Mouse (Mus musculus): ENCODE data around the gene Cntd1. TPM values are rescaled to one million over a fixed set of nuclear protein-coding genes. Genes with fewer than 3 reads are reported as not detected.

Gene Cntd1
- 0.35 and 0.41 TPM in 2 replicates for polyA plus RNA-seq (2015; fragmentation: Nextera tagmentation; extraction: Ambion mirVana)

DNA sequence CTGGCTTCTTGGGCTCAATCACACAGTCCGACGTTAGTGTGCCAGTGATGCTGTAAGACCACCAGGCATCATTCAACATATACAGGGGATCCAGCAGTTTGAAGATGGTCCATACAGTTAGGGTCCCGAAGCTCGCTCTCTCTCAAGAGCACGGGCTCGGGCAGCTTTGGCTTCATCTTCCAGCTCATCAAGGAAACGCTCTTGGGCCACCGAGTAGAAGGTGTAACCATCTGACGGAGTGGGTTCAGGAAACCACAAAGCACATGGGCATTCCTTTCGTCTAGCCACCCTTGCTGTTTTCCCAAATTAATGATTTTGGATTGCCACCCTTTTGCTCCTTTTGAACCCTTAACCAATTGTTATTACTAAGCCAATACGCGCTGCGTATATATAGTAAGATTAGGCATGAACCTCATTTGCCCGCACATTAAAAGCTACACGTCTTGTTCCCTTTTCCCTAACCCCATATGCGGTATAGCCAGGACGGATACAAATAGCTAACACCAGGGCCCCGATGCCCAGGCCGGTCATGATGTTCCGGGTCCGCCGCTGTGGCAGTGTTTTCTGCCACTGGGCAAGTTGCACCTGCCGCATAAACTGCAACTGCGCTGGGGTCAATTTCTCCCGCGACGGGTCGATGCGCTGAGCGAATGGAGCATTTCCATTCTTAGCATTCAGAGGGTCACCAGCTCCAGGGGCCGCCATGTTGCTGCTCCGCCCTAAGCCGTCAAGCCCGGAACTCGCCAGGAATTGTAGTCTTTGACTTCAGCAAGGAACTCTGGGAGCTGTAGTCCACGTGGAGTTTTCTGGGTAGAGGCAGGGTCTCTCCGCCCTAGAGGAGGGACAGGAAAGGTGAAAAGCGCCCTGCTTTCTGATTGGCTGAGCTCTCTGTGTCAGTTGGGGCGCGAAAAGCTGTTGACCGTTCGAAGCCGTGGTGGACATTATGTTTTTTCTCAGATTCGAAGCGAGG lies at the start of gene Cntd1, which contains the start of gene Coa3:
Gene Cntd1, plus strand, starts transcription at position 790 of the 970 bp plus-strand sequence.
Gene Coa3, minus strand, starts transcription at position 892 of the 970 bp plus-strand sequence.

DNA sequence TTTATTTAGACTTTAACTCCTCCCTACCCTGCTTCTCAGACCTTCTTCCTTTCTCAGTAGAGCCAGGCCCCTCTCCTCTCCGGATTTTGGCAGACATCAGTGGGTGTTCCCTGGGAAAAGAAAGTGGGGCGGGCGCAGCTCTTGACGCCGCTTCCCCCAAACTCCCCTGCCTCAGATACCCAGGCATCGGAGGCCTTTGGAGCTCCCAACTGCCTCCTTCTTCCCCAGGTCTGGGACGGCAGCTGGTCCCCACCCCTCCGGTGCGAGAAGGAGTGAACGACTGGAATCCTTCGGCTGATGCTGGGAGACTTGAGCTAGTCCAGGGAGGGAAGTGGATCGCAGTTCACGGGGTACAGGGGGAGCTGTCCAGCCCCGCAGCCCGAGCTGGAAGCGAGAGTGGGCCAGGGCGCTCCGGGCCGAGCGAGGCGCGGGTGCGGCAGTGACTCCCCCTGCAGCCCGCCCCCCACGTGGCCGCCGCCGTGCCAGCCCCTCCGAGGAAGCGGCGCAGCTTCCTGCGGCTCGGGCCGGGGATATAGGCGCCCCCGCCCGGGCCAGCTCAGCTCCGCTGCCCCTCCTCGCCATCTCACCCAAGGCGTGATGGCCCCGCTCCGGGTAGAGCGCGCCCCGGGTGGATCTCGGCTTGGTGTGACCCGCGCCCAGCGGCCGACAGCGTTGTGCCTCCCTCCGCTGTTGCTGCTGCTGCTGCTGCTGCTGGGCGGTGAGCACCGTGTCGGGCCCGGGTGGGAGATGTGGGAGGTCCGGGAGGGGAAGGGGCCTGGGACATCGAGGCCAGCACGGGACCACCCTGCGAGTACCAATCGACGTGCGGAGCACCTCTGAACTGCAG lies 32.7 kb upstream of the Cntd1 start, which contains the start of gene Ramp2:
Gene Ramp2, plus strand, starts transcription at position 174 of the 847 bp plus-strand sequence.

DNA sequence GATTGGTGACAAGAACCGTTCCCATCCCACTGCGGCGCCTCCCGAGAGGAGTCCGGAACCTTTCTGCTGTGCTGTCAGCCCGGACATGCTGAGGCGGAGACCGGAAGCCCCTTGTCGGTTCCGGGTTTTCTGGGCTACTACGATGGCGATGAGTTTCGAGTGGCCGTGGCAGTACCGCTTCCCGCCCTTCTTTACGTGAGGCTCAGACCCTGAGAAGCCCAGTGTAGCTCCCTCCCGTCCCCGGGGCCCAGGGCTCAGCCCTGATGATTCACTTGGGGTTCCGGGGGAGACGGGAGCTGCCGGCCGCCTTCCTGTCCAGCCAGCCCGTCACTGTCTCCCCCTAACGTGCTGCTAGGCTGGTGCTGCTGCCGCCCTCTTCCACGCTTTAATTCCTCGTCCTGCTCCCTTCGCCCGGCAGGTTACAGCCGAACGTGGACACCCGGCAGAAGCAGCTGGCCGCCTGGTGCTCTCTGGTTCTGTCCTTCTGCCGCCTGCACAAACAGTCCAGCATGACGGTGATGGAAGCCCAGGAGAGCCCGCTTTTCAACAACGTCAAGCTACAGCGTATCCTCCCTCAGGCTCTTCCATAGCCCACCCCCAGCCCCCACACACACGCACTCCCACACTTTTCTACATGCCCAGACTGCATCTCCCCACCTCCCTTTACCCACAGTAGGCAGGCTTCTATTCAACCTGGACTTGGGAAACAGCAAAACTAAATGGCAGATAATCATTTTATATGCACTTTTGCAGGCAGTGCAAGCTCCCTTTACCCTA lies 25.0 kb upstream of the Cntd1 start, which contains the start of gene Vps25:
Gene Vps25, plus strand, starts transcription at position 95 of the 777 bp plus-strand sequence.

DNA sequence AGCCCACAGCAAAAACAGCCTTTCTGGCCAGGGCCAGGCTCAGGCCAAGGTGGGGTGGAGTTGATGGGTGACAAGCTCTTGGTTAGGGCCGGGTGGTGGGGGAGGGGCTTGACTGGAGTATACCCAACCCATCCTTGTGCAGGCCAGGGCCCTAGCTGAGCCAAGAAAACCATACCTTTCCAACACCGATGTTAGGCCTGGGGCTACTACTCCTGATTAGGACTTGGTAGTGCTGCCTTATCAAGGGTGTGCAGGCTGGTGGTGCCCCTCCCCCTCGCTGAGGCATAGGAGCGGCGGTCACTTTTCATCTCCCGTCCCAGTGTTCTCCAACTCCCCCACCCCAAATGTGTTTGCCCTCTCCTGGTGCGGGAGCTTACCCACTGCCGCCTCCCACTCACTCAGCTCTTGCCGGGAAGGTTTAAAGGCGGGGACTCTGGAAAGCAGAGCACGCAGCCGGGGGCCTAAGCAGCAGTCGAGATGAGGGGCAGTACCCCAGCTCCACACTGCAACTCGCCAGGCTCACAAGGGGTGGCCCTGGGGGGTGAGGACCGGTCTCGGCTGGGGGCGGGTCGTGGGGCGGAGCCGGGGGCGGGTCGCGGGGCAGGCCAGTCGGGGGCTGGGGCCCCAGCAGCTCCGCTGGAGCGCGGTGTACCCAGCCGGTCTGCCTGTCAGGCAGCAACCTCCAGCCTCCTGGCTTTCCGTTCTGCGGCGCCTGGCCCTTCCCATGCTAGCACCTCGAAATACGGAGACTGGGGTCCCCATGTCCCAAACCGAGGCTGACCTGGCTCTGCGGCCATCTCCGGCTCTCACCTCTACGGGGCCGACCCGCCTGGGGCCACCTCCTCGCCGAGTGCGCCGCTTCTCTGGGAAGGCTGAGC lies 18.6 kb upstream of the Cntd1 start, which contains the start of gene Wnk4:
Gene Wnk4, plus strand, starts transcription at position 620 of the 878 bp plus-strand sequence.

DNA sequence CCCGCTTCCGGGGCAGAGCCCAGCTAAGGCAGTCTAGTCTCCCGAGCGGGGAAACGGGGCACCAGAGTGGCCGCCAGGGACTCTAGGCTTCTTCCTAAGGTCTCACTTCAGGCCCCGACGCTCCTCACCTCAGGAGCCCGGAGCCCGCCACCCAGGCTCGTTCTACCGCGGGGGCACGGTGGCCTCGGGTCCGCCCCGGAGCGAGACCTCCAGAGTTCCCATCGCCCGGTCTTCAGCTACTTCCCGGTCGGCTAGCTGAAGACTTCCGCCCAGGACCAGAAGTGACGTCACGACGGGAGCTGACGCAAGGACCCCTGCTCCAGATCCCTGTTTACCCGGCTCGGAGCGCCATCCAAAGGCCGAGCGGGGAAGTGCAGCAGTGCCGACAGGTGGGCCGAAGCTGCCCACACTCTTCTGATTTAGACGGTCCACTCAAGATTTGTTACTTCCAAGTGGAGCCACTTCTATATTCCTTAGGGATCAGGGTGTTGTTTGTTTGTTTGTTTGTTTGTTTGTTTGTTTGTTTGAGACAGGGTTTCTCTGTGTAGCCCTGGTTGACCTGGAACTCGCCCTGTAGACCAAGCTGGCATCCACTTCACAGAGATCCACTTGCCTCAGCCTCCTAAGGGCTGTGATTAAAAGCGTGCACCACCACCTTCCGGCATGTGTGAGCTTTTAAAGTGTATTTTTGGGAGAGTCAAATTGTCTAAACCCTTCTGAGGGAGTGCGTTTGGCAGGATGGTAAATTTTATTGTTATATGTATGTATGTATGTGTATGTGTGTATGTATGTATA lies 23.4 kb downstream of the Cntd1 start, which contains the start of gene Becn1:
Gene Becn1, minus strand, starts transcription at position 283 of the 795 bp plus-strand sequence.

DNA sequence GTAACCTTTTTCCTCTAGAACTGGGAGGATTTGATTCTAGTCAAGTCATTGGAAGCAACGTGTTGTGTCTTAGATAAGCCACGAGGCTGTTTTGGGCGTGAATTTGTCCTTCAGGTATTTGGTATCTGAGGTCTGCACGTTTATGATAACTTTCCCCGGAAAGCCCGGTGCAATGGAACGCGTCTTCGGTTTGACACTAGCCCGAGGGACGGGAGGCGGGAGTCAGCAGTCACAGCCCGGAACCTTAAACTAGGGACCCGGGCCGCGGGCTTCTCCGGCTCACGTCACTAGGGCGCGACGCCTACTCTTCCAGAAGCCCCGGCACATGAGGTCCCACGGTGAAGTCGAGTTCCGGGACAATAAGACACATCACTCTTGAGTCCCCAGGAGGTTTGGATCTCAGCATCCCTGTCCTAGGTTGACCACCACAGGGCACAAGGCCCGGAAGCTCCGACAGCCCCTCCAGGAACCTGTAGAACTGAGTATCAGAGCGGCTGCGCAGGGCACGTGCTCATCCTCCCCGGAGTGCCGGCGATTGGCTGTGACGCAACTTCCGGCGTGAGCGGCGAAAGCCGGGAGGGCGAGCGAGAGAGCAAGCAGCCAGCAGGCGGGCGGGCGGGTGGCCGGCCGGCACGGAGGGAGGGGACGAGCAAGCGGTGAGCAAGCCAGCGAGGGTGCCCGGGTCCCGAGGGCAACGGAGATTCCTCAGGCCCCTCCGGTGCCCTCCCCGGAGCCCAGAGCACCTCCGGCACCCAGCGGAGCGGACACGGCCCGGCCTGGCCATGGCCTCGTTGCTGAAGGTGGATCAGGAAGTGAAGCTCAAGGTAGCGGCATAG lies 37.1 kb downstream of the Cntd1 start, which contains the start of gene Psme3:
Gene Psme3, plus strand, starts transcription at position 549 of the 836 bp plus-strand sequence.

DNA sequence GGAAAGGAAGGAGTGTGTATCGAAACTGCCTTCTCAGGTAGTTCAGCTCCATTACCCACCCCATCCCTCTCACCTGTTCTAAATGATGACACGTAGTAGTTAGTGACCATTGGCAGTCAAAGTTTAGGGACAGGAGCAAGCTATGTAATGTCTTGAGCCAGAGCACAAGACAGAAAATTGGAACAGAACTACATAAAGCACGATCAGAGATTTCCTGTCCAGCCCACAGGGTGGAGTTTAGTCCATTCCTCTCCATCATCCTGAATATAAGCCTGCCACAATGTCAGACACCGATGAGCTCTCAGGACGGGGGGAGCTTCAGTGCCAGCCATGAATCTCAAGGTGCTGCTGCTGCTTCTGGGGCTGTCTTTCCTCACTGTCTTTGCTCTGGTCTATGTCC lies 46.0 kb downstream of the Cntd1 start, which contains the start of gene Aoc2:
Gene Aoc2, plus strand, starts transcription at position 301 of the 400 bp plus-strand sequence.

DNA sequence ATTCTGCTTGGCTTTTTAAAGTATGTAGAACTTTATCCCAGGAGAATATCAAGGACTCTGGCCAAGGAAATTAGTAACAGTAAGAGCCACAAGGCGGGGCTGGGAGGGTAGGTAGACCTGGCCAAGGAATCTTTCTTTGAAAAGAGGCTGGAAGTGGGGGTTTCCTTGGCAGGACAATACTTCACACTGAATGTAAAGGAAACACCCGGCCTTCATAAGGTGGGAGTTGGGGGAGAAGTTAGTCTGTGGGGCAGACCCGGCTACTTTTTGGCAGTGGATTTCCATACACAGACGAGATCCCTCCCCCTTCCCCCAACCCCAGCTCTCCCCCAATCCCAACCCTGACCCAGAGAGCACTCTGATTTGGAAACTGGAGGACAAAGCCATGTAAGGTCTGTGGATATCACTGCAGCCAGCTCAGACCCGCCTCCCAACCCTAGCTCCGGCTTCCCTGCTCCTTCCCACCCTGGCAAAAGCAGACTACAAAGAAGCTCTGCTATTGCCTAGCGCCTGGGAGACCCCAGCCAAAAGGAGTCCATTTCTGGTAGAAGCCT lies 51.6 kb downstream of the Cntd1 start, which contains the start of gene Aoc3:
Gene Aoc3, plus strand, starts transcription at position 235 of the 554 bp plus-strand sequence.

Other genes with a start within 250 kb of the Cntd1 start
- gene Naglu, start 209.0 kb upstream of the Cntd1 start, polyA plus RNA-seq (2015; fragmentation: Nextera tagmentation; extraction: Ambion mirVana): 16.3 and 19.0 TPM in 2 replicates
- 0.16 TPM in 1 of 2 replicates, not detected in the other for gene Hsd17b1, start 200.6 kb upstream of the Cntd1 start, polyA plus RNA-seq (2015; fragmentation: Nextera tagmentation; extraction: Ambion mirVana)
- 18.1 and 18.4 TPM in 2 replicates for gene Coasy, start 196.4 kb upstream of the Cntd1 start, polyA plus RNA-seq (2015; fragmentation: Nextera tagmentation; extraction: Ambion mirVana)
- 21.3 and 26.0 TPM in 2 replicates for gene Mlx, start 191.7 kb upstream of the Cntd1 start, polyA plus RNA-seq (2015; fragmentation: Nextera tagmentation; extraction: Ambion mirVana)
- 9.1 and 9.5 TPM in 2 replicates for gene Psmc3ip, start 183.6 kb upstream of the Cntd1 start, polyA plus RNA-seq (2015; fragmentation: Nextera tagmentation; extraction: Ambion mirVana)
- gene Retreg3, start 159.1 kb upstream of the Cntd1 start, polyA plus RNA-seq (2015; fragmentation: Nextera tagmentation; extraction: Ambion mirVana): 16.2 TPM in 2 replicates
- 29.7 and 31.9 TPM in 2 replicates for gene Tubg1, start 159.1 kb upstream of the Cntd1 start, polyA plus RNA-seq (2015; fragmentation: Nextera tagmentation; extraction: Ambion mirVana)
- gene Tubg2, start 123.1 kb upstream of the Cntd1 start, polyA plus RNA-seq (2015; fragmentation: Nextera tagmentation; extraction: Ambion mirVana): 3.0 and 3.1 TPM in 2 replicates
- gene Cntnap1, start 108.5 kb upstream of the Cntd1 start, polyA plus RNA-seq (2015; fragmentation: Nextera tagmentation; extraction: Ambion mirVana): 1.3 TPM in 2 replicates
- 14.0 and 14.4 TPM in 2 replicates for gene Plekhh3, start 107.7 kb upstream of the Cntd1 start, polyA plus RNA-seq (2015; fragmentation: Nextera tagmentation; extraction: Ambion mirVana)
- gene Ccr10, start 103.6 kb upstream of the Cntd1 start, polyA plus RNA-seq (2015; fragmentation: Nextera tagmentation; extraction: Ambion mirVana): 0.14 and 0.24 TPM in 2 replicates
- gene Ezh1, start 52.5 kb upstream of the Cntd1 start, polyA plus RNA-seq (2015; fragmentation: Nextera tagmentation; extraction: Ambion mirVana): 10.8 and 11.8 TPM in 2 replicates
- gene Ramp2, start 33.0 kb upstream of the Cntd1 start, polyA plus RNA-seq (2015; fragmentation: Nextera tagmentation; extraction: Ambion mirVana): 49.3 and 59.1 TPM in 2 replicates
- 102 and 109 TPM in 2 replicates for gene Vps25, start 25.3 kb upstream of the Cntd1 start, polyA plus RNA-seq (2015; fragmentation: Nextera tagmentation; extraction: Ambion mirVana)
- 1.3 and 2.3 TPM in 2 replicates for gene Wnk4, start 18.4 kb upstream of the Cntd1 start, polyA plus RNA-seq (2015; fragmentation: Nextera tagmentation; extraction: Ambion mirVana)
- gene Coa3, start 102 bp downstream of the Cntd1 start, polyA plus RNA-seq (2015; fragmentation: Nextera tagmentation; extraction: Ambion mirVana): 170 and 173 TPM in 2 replicates
- 107 and 110 TPM in 2 replicates for gene Becn1, start 23.3 kb downstream of the Cntd1 start, polyA plus RNA-seq (2015; fragmentation: Nextera tagmentation; extraction: Ambion mirVana)
- gene Psme3, start 37.2 kb downstream of the Cntd1 start, polyA plus RNA-seq (2015; fragmentation: Nextera tagmentation; extraction: Ambion mirVana): 61.2 and 66.0 TPM in 2 replicates
- 0.31 and 0.41 TPM in 2 replicates for gene Aoc2, start 46.1 kb downstream of the Cntd1 start, polyA plus RNA-seq (2015; fragmentation: Nextera tagmentation; extraction: Ambion mirVana)
- gene Aoc3, start 51.6 kb downstream of the Cntd1 start, polyA plus RNA-seq (2015; fragmentation: Nextera tagmentation; extraction: Ambion mirVana): 16.2 and 16.9 TPM in 2 replicates
- 0.23 TPM in 2 replicates for gene G6pc, start 88.5 kb downstream of the Cntd1 start, polyA plus RNA-seq (2015; fragmentation: Nextera tagmentation; extraction: Ambion mirVana)
- gene Aarsd1, start 138.6 kb downstream of the Cntd1 start, polyA plus RNA-seq (2015; fragmentation: Nextera tagmentation; extraction: Ambion mirVana): 22.9 and 26.4 TPM in 2 replicates
- gene Gm27029, start 145.8 kb downstream of the Cntd1 start, polyA plus RNA-seq (2015; fragmentation: Nextera tagmentation; extraction: Ambion mirVana): 4.0 and 5.9 TPM in 2 replicates
- gene Rundc1, start 146.1 kb downstream of the Cntd1 start, polyA plus RNA-seq (2015; fragmentation: Nextera tagmentation; extraction: Ambion mirVana): 10.5 and 11.5 TPM in 2 replicates
- 20.4 and 24.3 TPM in 2 replicates for gene Ptges3l, start 146.3 kb downstream of the Cntd1 start, polyA plus RNA-seq (2015; fragmentation: Nextera tagmentation; extraction: Ambion mirVana)
- 267 and 271 TPM in 2 replicates for gene Rpl27, start 163.3 kb downstream of the Cntd1 start, polyA plus RNA-seq (2015; fragmentation: Nextera tagmentation; extraction: Ambion mirVana)
- gene Ifi35, start 169.4 kb downstream of the Cntd1 start, polyA plus RNA-seq (2015; fragmentation: Nextera tagmentation; extraction: Ambion mirVana): 35.7 and 39.5 TPM in 2 replicates
- 7.1 and 8.2 TPM in 2 replicates for gene Rnd2, start 186.0 kb downstream of the Cntd1 start, polyA plus RNA-seq (2015; fragmentation: Nextera tagmentation; extraction: Ambion mirVana)
- 80.4 and 88.7 TPM in 2 replicates for gene Vat1, start 187.2 kb downstream of the Cntd1 start, polyA plus RNA-seq (2015; fragmentation: Nextera tagmentation; extraction: Ambion mirVana)

Measured in urinary bladder, postnatal 0 days (tissue).